Mouse (Mus musculus) stomach, postnatal 0 days (tissue): ENCODE results near the gene Bcl2l11.

Source experiments
- CTCF ChIP-seq: IDR thresholded peaks from 2 replicates; pipeline ENCODE4 v1.5.1; 2016; ENCODE audit warnings: antibody characterized with exemption, low read depth, mild to moderate bottlenecking, moderate library complexity
- EP300 ChIP-seq: optimal IDR thresholded peaks from 2 replicates; pipeline ENCODE3; 2016; ENCODE audit warnings: antibody characterized with exemption

DNA sequence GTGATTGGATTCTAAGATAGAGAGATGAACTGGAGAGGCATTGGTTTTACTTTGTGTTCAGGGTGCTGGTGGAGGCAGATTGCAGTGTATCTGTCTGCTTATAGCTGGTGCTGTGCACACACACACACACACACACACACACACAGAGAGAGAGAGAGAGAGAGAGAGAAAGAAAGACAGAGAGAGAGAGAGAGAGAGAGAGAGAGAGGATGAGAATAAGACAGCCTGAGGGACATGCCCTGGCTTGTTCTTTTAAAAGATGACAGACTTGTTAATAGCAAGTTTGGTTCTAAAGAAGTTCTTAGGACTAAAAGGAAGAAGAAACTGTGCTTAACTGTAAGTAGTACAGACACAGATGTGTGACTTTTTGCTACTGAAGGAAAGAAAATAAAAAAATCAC lies 8.0 kb downstream of the Bcl2l11 start:
- no peak for TF ChIP-seq EP300
- no peak for TF ChIP-seq CTCF
